Mouse (Mus musculus) left cerebral cortex, postnatal 4 days (tissue): ENCODE measurements at regions not wholly inside any gene's neighbourhood (a gene's known extent, or its start where the extent isn't known, plus 50 kb on each side); places are given as distances from the start of the nearest gene placed in this dataset.
A peak's percentile ranks its signal among the peaks of the same experiment; 100 is the strongest.

Experiments
- DNase-seq: peaks from one replicate; pipeline ENCODE4 v3.0.0-alpha.2; 2022
- intact Hi-C: fragments of 180-260 bp; cut with DNase I; formaldehyde crosslinking; loops from one replicate; pipeline ENCODE4 v1.15.1; 2025

DNA sequence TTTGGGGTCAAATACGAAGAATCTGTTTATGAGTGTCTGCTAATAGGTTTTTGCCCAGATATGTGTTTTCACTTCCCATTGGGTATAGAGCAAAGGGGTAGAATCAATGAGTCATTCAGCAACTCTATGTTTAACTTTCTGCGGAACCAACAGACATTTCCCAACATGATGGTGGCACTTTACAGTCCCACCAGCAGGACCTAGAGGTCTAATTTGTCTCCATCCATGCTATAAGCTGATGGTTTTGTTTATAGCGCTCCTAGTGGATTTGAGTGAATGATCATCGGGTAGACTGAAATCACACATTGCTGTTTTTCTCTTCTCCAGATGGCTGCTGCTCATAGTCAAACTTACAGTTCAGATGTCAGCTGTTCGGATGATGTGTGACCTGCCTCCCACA is 99.7 kb upstream of the Arid5b start:
- DNase-seq = no peak
- intact Hi-C loops = no loop called here

DNA sequence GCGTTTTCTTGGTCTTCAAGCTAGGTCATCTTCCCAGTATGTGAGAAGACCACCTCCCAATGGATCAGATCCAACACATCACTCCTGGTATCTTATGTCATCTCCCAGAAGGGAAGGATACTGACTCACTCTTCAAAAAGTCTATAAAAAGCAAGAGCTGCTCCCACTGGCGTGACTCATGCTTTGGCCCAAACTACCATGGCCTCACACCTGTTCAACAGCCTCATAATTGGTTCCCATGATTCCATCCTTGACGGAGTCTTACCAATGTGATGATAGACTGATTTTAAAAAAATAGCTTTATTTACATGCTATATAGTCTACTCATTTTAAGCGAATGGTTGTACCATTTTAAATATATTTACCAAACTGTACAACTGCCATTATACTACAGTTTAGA is 98.9 kb upstream of the Arid5b start:
- intact Hi-C loops = no loop called here
- no peak for DNase-seq

DNA sequence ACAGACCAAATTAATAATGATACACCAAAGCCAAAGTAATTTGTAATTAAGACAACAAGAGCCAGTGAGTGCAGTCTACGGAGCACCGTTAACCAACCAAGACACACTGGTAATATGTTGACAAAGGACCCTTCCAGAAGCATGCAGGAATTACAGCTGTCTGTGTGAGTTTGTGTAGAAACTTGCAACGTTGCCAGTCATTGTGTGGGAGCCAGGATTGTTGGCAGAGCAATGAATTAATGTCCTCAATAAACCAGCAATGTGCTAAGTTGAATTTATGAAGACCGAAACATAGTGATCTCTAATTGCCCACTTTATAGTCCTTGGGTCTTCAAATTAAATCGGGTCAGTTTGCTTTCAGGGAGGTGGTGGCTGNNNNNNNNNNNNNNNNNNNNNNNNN is 95.3 kb upstream of the Arid5b start:
- intact Hi-C loops = no loop called here
- DNase-seq = peak; percentile 20

DNA sequence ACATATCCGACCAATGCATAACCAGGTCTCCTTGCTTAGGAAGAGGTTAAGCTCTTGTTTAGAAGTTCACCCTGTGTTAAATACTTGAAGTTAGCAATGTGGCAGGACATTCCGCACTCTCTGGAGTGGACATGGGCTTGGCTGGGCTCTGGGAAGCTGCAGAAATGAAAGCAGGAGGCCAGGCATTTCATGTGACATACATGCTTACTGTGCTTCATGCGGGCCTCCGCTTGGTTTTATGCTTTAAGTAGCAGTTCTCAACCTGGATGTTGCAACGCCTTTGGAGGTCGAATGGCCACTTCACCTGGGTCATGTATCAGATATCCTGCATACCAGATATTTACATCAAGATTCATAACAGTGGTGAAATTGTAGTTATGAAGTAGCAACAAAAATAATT is 93.2 kb upstream of the Arid5b start:
- DNase-seq = no peak
- intact Hi-C loops = no loop called here

DNA sequence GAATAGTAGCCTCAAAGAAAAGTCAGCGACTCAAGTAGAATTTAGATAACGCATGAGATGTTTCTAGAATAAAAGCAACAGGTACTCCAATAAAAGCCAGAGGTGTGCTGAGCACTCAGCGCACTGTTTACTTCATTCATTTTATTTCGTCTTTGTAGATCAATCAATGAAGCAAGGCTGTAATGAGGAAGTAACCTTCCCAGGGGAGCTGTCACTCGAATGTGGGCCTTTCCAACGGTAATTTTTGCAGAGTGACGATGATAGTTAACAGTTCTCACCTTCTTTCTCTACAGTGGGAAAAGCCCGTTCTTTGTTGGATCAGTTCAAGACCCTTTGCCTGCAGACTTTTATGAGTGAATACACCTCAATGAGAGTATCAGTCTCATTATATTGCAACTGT is 92.4 kb upstream of the Arid5b start:
- DNase-seq = no peak
- intact Hi-C loops = no loop called here

DNA sequence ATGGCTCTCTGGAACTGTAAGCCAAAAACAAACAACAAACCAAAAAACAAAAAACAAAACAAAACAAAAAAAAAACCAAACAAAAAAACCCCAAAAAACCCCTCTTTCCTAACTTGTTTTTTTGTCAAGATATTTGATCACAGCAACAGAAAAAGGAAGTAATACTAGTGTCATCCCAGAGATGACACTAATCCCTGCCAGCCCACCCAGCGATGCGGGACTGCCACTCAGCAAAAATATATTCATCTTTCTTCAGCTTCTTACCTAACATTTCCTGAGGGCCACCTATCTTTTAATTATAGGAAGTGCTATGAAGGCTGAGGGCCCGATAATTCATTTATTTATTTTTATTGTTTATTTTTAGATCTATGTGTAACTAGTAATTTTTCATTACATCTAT is 88.3 kb upstream of the Arid5b start:
- intact Hi-C loops = no loop called here

DNA sequence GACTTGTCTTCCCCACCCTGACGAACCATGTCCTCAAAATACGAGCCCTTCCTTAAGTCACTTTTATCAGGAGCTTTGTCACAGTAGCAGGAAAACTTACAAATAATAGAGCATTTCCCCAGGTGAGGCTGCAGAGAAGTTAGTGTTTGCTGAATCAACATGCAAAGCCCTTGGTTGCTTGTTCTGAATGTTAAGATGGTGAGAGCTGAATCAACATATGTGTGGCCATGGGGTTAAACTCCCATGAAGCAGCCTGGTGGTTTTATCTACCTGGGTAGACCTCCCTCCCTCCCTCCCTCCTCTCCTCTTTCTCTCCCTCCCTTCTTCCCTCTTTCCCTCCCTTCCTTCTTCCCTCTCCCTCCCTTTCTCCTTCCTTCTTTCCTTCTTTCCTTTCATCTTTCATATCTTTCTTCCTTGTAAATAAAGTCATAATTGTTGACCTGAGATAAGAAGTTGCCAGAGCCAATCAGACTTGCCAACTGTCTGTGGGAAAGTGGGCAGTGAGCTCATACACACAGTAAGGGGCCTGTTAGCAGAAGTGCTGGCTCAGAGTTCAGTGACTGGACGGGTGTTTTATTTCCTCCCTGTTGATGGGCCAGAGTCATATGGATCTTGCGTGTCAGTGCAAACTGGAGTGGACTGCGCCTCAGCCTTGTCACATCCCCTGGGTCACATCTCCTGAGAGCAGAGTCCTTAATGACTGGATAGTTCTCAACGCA is 82.4 kb upstream of the Arid5b start:
- intact Hi-C loops = no loop called here
- DNase-seq = no peak

More for the DNA sequence above, 88.3 kb upstream of the Arid5b start:
- no peak for DNase-seq

DNA sequence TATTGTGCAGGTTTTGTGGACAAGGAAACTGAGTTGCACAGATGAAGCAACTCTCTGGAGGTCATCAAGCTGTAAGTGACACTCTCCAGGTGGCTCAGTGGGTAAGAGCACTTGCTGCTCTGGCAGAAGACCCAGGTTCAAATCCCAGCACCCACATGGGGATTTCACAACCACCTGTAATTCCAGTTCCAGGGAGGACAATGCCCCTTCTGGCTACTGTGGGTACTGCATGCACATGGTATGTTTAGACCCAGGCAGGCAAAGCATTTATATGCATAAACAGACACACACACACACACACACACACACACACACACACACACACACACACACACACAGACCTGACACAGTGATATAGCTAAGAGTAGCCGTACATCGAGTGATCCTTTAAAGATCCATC is 80.6 kb upstream of the Arid5b start:
- DNase-seq = no peak
- intact Hi-C loops = no loop called here

DNA sequence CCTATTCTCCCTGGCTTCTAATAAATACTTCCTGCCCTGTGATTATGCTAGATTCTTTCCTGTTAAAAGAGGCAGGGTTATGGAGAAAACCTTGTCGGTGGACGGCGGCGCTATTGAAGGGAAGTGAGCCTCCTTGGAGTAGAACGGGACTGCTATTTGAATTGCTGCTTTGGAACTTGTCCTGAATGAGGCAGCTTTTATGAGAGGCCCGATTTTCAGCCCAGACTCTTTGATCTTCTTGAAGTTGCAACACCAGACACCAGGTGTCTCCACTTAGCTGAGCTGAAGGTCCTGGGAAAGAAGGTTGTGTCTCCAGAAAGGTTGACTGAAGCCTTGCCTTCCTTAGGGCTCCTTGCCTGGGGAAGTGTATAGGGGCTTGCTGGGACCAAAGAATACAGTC is 78.4 kb upstream of the Arid5b start:
- no peak for DNase-seq
- intact Hi-C loops = no loop called here

DNA sequence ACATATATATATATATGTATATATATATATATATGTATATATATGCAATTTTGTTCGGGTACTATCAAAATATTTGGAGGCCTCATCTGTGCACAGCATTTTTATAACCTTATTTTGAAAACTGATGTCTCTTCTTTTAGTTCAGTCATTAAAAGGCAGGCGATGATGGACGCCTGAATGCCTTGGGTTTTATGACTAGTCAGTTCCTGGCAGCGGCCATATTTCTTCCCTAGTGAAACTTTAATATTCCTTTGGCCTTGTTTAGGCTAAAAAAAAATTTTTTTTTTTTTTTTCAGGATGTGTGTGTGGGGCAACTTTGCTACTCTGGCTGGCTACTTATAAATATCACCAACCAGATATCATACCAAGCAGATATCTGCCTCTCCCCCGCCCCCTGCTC is 78.0 kb upstream of the Arid5b start:
- intact Hi-C loops = no loop called here

DNA sequence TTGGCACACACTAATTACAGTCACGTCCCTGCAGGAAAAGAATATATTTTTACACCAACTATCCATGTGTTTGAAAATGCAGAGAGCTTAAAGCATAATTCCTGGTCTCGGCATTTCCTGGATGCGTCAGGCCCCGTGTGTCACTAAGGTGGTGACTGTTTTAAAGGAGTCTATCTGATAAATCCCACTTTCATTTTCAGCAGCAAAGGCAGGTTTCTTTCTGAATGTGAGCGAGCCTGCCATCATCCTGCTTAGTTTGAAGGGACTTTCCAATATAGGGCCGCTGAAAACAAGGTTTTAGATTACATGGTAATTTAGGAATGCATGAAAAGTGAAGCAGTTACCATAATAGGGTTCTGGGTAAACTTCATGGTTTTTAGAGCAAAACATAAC is 77.5 kb upstream of the Arid5b start:
- intact Hi-C loops = no loop called here
- no peak for DNase-seq

More for the DNA sequence above, 78.0 kb upstream of the Arid5b start:
- no peak for DNase-seq

DNA sequence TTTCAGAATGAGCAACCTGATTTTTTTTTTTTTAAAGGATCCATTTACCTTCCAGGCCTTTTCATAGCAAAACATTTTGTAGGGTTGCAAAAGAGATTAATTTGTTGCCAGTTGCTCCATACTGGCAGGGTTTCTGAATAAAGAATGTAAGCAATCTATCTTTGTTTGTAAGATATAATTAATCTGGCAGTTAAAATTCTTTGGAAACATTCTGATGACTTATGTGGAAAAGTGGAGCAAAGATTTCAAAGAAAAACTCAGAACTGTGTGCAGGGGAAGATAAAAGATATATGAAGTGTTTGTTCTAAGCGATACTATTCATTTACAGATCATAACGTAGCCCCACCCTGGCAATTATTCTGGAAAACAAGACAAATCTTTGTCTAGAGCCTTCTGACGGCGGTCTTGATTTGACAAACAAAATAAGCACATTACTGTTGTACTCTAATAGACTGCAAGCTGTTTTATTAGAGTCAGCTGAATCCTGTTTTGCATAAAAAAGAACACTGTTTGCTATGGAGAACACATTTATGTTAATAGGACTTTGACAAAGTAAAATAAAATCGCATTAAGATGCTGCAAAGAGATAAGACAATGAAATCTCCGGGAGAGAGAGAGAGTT is 77.0 kb upstream of the Arid5b start:
- no peak for DNase-seq
- intact Hi-C loops = no loop called here

DNA sequence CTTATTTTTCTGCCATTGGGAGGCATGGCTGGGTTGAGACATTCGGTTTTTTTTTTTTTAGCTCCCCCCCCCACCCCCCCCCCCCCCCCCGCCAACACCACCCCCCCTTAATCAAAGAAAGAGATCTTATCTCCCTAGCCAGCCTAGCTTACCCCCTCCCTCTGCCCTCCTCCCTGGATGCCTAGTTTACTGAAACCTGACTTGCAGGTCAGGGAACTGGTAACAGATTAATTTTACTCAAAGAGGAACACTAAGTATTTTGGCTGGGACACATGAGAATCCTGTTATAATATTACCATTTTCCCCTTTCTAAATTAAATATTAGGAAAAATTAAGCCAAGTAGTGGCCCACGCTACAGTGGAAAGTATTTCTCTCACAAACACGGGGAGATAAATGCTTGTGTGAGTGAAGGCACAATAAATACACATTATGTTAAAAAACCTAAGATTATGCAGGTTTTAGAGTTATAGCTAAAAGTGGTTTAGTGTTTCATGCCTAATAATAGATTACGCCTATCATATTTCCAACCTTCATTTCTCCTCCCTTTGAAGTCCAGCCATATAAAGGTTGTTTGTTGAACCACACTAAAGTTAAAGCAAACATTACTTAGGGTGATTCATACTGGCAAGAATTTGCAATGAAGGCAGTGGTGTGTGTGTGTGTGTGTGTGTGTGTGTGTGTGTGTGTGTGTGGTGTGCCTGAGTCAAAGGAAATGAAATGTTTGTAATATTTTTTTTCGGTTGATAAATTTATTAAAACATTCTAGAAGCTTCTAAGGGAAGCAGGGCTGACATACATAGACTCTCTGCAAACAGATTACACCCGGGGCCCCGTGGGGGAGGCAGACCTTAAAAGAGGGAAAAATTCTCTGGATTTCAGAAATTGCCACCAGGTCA is 76.0 kb upstream of the Arid5b start:
- intact Hi-C loops = no loop called here
- no peak for DNase-seq

DNA sequence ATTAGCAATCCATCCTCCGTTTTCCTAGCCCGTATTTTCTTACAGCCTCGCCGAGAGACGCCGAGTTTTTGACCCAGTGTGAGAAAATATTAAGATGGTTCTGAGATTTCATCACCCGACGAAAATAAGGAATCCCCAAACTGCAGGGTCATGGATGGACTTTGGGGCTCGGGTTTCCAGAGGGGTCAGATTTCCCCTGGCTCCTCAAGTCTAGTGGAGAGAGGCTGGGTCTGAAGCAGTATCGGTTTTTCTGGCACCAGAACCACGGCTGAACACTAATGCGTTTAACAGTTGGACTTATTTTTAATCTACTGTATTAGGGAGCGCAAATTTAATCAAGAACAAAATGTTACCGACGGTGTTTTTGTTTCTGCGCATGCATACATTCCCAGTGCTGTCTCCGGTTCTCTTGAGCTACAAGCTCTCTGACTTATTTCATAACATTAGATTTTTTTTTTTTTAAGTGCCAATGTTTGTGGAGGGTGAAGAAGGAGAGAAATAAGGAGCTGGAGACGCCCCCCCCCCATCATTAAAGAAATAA is 75.2 kb upstream of the Arid5b start:
- intact Hi-C loops = no loop called here
- DNase-seq = no peak

DNA sequence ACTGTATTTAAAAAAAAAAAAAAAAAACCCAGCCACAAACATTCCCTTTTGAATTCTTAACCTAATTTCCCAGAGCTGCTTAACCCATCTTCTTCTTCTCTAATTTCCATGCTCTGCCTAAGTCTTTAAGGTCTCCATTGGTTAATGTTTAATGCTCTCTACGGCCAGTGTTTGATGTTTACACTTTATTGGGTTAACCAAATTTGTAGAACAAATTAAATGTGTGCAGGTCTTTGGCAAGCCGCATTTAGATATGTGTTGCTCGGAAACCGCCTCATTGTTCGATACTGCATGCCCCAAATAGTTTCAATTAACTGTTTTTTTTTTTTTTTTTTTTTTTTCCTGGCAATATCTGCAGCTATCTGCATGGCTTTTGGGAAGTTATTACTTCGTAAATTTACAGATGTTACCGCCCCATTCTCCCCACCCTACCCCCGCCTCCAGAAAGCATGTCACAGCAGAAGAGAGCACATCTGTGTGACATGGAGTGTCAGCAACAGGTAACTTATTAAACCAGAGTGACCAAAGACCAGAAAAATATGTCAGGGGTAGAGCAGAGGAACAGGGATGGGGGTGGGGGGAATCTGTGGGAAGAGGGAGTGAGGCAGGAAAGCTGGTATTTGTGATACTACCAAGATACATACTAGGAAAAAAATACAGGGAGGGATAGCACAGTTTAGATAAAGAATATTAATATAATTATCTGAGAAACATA is 73.5 kb upstream of the Arid5b start:
- intact Hi-C loops = no loop called here
- DNase-seq = no peak

DNA sequence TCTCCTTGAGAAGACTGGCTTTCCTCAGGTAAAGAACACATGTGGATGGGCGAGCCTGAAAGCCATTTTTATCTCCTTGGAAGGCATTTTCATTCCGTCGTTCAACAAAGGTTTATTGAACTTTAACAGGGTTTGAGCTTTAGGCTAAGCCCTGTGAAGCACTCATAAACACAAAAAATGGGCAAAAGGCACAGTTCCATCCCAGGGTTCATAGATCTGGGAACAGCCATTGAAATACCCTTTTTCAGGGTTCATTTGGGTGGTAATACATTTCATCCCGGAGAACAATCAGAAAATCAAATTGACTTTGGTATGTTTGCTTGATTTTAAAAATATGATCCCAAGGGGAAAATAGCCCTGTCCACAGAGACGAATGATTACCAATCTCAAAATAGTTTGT is 72.9 kb upstream of the Arid5b start:
- intact Hi-C loops = no loop called here
- no peak for DNase-seq

DNA sequence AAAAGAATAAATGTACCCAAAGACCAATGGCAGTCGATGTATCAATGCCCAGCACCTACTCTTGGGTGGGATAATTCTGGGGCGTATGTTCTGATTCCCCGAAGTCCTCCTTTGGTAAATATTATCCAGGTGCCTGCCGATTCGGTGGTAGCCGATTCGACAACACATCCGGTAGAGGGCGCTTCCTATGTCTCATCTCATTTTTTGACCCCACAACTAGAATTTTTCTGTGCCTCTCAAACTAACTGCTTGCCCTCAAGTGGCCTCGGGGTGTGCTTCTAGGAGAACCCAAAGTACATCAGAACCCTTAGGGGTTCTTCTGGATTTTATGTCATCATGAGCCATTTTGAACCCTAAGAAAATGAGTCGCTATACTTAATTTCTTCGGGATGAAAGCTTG is 72.3 kb upstream of the Arid5b start:
- intact Hi-C loops = no loop called here
- no peak for DNase-seq

DNA sequence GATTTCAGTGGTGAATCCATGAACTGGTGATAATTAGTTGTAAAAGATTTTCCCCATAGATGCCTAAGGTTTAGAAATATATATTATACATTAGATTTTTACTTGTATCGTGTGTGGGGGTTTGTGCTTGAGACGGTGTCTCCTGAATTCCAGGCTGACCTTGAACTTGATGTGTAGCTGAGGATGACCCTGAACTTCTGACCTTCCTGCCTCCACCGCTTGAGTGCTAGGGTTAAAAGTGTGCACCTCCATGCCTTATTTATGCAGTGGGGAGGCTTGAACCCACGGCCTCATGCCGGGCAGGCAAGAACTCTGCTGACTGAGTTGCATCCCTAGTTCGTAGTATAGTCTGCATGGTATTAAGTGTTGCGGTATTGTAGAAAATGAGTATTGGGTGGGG is 69.3 kb upstream of the Arid5b start:
- DNase-seq = no peak
- intact Hi-C loops = no loop called here

DNA sequence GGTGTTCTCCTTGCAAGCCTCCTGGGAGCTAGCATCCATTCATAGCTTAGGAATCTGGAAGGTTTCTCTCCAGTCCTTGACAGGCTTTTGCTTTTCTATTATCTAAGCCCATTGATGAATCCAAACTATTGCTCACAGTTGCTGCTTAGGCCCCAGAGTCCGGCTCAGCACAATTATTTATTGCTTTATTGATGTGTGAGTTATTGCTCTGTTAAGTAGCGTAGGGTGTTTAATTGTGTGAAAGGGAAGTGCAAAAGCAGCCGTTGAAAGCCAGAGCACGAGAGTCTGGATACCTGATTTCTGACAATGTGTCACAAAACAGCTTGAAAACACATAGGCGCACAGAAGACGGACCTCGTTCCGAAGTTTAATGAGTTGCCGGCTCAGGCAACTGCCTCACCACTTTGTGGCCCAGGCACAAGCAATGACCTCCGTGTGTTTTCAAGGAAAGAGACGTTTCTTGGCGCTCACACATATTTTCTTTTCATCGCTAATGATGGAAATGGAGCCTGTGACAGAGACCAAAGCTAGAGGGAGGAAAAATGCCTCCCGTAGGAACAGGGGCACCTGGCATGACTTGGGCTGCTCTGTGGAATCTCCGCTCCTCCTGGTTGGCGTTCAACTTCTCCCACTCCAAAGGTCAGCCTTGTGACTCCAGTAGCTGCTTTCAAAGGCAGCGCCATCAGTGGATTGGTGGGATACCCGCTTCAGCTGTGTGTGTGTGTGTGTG is 66.6 kb upstream of the Arid5b start:
- DNase-seq = no peak
- intact Hi-C loops = no loop called here

DNA sequence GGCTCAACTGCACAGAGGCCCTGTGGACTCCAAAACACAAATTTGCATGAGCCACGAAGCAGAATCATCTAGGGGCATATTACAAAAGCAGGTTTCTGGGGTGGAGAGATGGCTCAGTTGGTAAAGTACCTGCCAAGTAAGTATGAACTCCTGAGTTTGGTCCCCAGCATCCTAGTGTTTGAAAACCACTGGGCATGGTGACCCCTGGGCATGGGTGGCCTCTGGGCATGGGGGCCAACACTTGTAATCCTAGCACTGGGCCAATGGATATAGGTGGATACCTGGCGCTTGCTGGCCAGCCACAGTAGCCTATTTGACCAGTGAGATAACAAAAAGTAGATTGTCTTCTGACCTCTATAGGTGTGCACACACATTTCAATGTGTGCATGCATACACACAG is 65.7 kb upstream of the Arid5b start:
- DNase-seq = no peak
- intact Hi-C loops = no loop called here
